Mouse (Mus musculus) cerebellum, postnatal 14 days (tissue): ENCODE data around the gene Dcpp1.
A peak's percentile ranks its signal among the peaks of the same experiment; 100 is the strongest.
"Not testable (repeated sequence)": the region's sequence is repeated elsewhere in the genome, so short reads cannot be mapped to it uniquely, and the experiment has no call there.

Experiments used
- DNase-seq, 2 experiments: peaks; one replicate each; pipeline ENCODE4 v3.0.0; 2021; ENCODE audit warnings: mixed read lengths in 2 of 2

Dcpp1 gene

GRCm38 (mm10) chr17:23880576-23880975, at the start of gene Dcpp1, which contains the start of gene Dcpp2:
Gene Dcpp1 (plus strand): TSS chr17:23880876.
Gene Dcpp2 (plus strand): TSS chr17:23880880.
- DNase-seq, result not testable (repeated sequence)

- no peak for DNase-seq
Measured at GRCm38 (mm10) chr17:23831201-23831600, 49.5 kb upstream of the Dcpp1 start.

DNA sequence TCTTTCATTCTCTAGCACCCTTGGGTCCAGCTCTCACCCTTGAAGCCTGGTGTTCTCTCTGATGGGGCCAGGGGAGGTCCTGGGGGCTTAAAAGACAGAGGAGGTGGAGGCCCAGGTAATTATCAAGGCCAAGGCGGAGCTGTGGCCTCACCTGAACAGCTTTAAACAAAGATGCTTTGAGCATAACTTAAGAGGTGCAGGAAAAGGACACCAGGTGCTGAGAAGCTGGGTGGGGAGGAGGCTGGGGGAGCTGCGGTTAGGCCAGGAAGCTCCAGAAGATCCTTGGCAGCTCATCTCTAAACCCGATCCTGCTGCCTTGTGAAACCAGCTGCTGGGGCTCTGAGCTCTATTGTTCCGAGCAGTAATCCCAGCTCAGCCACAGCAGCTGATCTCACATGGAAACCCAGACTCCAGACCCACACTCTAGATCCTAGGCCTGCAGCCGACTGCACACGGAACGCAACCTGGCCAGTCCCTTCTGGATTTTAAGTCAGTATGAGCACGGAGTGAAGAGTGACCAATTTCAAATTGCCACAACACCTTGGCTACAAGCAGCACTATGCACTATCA, 44.6 kb upstream of the Dcpp1 start, which contains the start of gene Prss33:
Gene Prss33 (minus strand): TSS at position 51 of the 570 bp plus-strand sequence.
- peak in 1 of 2 experiments; percentile 1 for DNase-seq

- peak; percentile 75 to 83 for DNase-seq
Measured at GRCm38 (mm10) chr17:23841145-23841544, 39.5 kb upstream of the Dcpp1 start.

DNA sequence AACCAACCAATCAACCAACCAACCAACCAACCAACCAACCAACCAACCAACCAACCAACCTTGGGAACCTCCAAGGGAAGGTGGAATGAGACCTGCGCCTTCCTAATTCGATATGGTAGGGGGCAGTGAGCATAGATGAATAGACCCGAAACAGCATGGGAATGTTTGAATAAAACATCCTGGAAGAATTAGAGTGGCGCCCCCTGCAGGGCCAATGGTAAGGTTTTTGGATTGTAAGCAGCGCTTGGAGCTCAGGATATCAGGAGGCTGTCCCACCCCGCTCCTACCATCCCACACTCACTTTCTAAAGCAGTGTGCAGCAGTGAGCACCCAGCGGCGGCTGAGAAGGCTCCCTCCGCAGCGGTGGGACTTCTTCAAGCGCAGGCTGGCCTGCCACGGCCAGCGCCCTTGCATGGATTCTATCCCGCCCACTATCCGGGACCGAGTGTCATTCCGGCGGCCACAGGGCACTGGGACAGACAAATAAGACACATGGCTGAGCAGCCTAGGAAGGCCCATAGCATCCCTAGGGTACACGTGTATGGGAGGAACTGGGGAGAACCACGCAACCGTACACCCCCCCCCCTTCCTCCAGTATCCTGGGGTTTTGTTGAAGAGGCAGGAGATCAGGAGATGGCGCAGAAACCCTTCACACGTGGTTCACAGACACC, 37.4 kb upstream of the Dcpp1 start:
- DNase-seq, result peak in 1 of 2 experiments; percentile 33

- peak; percentile 71 to 80 for DNase-seq
Measured at GRCm38 (mm10) chr17:23843812-23844273, 36.8 kb upstream of the Dcpp1 start, which contains the start of the genes Prss32 and Prss41. Gene Prss32 (plus strand): TSS chr17:23843855. Gene Prss41 (minus strand): TSS chr17:23844172.

DNA sequence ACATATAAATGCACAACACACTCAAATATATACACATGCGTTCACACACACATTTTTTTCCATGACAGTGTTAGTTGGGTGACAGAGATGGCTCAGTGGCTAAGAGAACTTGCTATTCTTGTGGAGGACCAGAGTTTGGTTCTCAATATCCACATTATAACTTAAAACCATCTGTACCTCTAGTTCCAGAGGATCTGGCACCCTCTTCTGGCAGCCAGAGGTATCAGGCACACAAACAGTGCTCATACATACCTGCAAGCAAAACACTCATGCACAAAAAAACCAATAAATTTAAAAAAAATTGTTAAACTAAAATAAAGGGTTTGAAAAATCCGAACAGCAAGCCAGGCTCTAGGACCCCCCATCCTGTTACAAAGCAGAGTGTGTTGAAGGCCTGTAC, 30.6 kb upstream of the Dcpp1 start:
- DNase-seq, result no peak

- peak; percentile 77 to 87 for DNase-seq
Measured at GRCm38 (mm10) chr17:23850853-23851749, 29.6 kb upstream of the Dcpp1 start.

- DNase-seq, result peak; percentile 71 to 86
Measured at GRCm38 (mm10) chr17:23853292-23853691, 27.4 kb upstream of the Dcpp1 start.

GRCm38 (mm10) chr17:23854229-23854765, 26.4 kb upstream of the Dcpp1 start:
- no peak for DNase-seq

GRCm38 (mm10) chr17:23857193-23857592, 23.5 kb upstream of the Dcpp1 start:
- no peak for DNase-seq

GRCm38 (mm10) chr17:23857913-23858312, 22.8 kb upstream of the Dcpp1 start:
- DNase-seq, result no peak

- DNase-seq, result peak in 1 of 2 experiments; percentile 30
Measured at GRCm38 (mm10) chr17:23862926-23863325, 17.8 kb upstream of the Dcpp1 start.

DNA sequence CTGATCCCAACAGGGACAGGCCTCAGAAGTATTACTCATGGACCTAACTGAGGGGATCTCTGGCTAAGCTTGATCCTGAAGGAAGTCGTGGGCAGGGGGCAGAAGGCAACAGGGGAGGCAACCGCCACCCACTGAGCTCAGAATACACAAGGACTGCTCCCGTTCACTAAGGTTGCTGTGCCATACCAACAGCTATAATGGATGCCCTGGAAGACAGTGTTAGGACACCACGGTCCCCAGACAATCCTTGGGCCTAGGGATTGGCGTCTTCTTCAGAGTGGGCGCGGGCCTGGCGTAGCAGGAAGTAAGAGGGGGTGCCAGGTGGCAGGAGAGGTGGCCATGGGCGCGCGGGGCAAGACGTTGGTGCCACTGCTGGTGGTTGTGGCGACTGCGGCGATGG, 12.9 kb upstream of the Dcpp1 start, which contains the start of gene Prss21:
Gene Prss21 (plus strand): TSS at position 301 of the 400 bp plus-strand sequence.
- DNase-seq, result no peak

GRCm38 (mm10) chr17:23868513-23868912, 12.2 kb upstream of the Dcpp1 start:
- no peak for DNase-seq

GRCm38 (mm10) chr17:23873884-23874856, 6.5 kb upstream of the Dcpp1 start:
- DNase-seq, result peak; percentile 66 to 75

GRCm38 (mm10) chr17:23876741-23877140, 3.9 kb upstream of the Dcpp1 start:
- no peak for DNase-seq

DNA sequence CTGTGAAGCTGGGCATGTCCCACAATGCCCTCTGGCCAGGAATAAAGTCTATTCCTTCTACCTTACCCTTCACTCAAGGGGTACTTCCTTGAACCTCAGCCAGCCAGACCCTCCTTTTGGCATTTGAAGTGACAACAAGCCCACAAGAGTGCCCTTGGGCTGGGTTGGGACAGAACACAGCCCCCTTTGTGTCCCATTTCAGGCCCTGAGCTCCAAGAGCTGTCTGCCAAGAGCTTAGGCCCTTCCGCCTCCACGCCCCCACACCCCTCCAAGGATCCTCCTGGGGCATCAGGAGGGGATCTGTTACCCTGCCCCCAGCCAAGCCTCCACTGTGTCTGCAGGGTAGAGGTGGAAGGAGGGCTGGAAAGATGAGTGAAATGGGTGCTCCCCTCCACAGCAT, 3.5 kb upstream of the Dcpp1 start:
- DNase-seq, result no peak

GRCm38 (mm10) chr17:23917158-23917557, 36.5 kb downstream of the Dcpp1 start, which contains the start of gene Dcpp3:
Gene Dcpp3 (plus strand): TSS chr17:23917458.
- not testable (repeated sequence) for DNase-seq

- peak; percentile 90 to 91 for DNase-seq
Measured at GRCm38 (mm10) chr17:23924531-23925007, 43.9 kb downstream of the Dcpp1 start.

- peak; percentile 77 to 87 for DNase-seq
Measured at GRCm38 (mm10) chr17:23925090-23925493, 44.4 kb downstream of the Dcpp1 start.
